Mouse (Mus musculus) E14TG2a.4 (cell line): ENCODE measurements around the gene Gm4922.
A peak's percentile ranks its signal among the peaks of the same experiment; 100 is the strongest.

ENCODE experiments used
- H3K27me3 ChIP-seq: 2 replicates; pipeline ENCODE4 v1.6.1; 2014; ENCODE audit warnings: low read length, control low read depth; ENCODE audit not compliant: insufficient read depth
- H3K36me3 ChIP-seq: 2 replicates; pipeline ENCODE4 v1.6.1; 2014; ENCODE audit warnings: low read length, control low read depth; ENCODE audit not compliant: insufficient read depth
- H3K4me1 ChIP-seq: replicated peaks from 2 replicates; pipeline ENCODE4 v1.6.1; 2014; ENCODE audit warnings: low read depth, low read length, control low read depth
- H3K4me3 ChIP-seq: replicated peaks from 2 replicates; pipeline ENCODE4 v1.5.1; 2014; ENCODE audit warnings: mild to moderate bottlenecking, low read length
- H3K9me3 ChIP-seq: 2 replicates; pipeline ENCODE4 v1.6.1; 2014; ENCODE audit warnings: low read length, control low read depth
- CTCF ChIP-seq: conservative IDR thresholded peaks from 2 replicates; pipeline ENCODE4 v1.5.1; 2014; ENCODE audit warnings: low read length
- NANOG ChIP-seq: IDR thresholded peaks from 2 replicates; pipeline ENCODE4 v1.6.1; 2014; ENCODE audit warnings: borderline replicate concordance, low read length, mixed read lengths
- POU5F1 ChIP-seq: IDR thresholded peaks from 2 replicates; pipeline ENCODE4 v1.6.1; 2014; ENCODE audit warnings: low read length, borderline replicate concordance

Gm4922 gene

GRCm38 (mm10) chr10:18811751-18812150 is 25.2 kb upstream of the Gm4922 start:
- TF ChIP-seq POU5F1 (no peak), NANOG (no peak), CTCF (no peak)
- H3K4me3 ChIP-seq: no peak overlapping the region
- H3K4me1 ChIP-seq: no peaks in the 10 kb centered on the region
- peaks cover 8% of the 10 kb centered on the region; the same call in 1 of the 2 replicates for H3K9me3 ChIP-seq
- H3K36me3 ChIP-seq: no peaks in the 10 kb centered on the region
- H3K27me3 ChIP-seq: no peaks in the 10 kb centered on the region

GRCm38 (mm10) chr10:18790063-18790462 is 3.5 kb upstream of the Gm4922 start:
- Histone ChIP-seq H3K4me3 (no peak overlapping the region), H3K9me3 (no peaks in the 10 kb centered on the region), H3K36me3 (no peaks in the 10 kb centered on the region), H3K4me1 (peaks cover 13% of the 10 kb centered on the region), H3K27me3 (no peaks in the 10 kb centered on the region)
- TF ChIP-seq POU5F1 (no peak), CTCF (no peak), NANOG (no peak)

- Histone ChIP-seq H3K36me3 (no peaks in the 10 kb centered on the region), H3K9me3 (no peaks in the 10 kb centered on the region), H3K4me1 (peaks cover 13% of the 10 kb centered on the region), H3K4me3 (no peak overlapping the region), H3K27me3 (no peaks in the 10 kb centered on the region)
- TF ChIP-seq NANOG: no peak
- no peak for TF ChIP-seq CTCF
- TF ChIP-seq POU5F1: no peak
Observed at GRCm38 (mm10) chr10:18788601-18789000, 2.0 kb upstream of the Gm4922 start.

- H3K36me3 ChIP-seq: no peaks in the 10 kb centered on the region
- H3K4me3 ChIP-seq: no peak overlapping the region
- peaks cover 7% of the 10 kb centered on the region; the same call in 1 of the 2 replicates for H3K9me3 ChIP-seq
- H3K4me1 ChIP-seq: 0 out of 2 replicates have a peak, but pooled peaks cover 3% of the 10 kb centered on the region
- no peaks in the 10 kb centered on the region for H3K27me3 ChIP-seq
- TF ChIP-seq NANOG (no peak), POU5F1 (no peak), CTCF (no peak)
Observed at GRCm38 (mm10) chr10:18777546-18777945, 9.0 kb downstream of the Gm4922 start.

- Histone ChIP-seq H3K4me1 (0 out of 2 replicates have a peak, but pooled peaks cover 3% of the 10 kb centered on the region), H3K27me3 (no peaks in the 10 kb centered on the region), H3K4me3 (no peak overlapping the region), H3K36me3 (no peaks in the 10 kb centered on the region), H3K9me3 (no peaks in the 10 kb centered on the region)
- TF ChIP-seq NANOG: no peak
- TF ChIP-seq POU5F1: no peak
- TF ChIP-seq CTCF: no peak
Observed at GRCm38 (mm10) chr10:18772537-18773179, 13.9 kb downstream of the Gm4922 start.

GRCm38 (mm10) chr10:18769909-18770308 is 16.7 kb downstream of the Gm4922 start:
- Histone ChIP-seq H3K9me3 (peaks cover 3% of the 10 kb centered on the region; the same call in 1 of the 2 replicates), H3K27me3 (no peaks in the 10 kb centered on the region), H3K4me1 (0 out of 2 replicates have a peak, but pooled peaks cover 3% of the 10 kb centered on the region), H3K36me3 (no peaks in the 10 kb centered on the region), H3K4me3 (no peak overlapping the region)
- no peak for TF ChIP-seq NANOG
- TF ChIP-seq CTCF: peak; percentile 37; the same call in 1 of the 2 replicates
- no peak for TF ChIP-seq POU5F1

- Histone ChIP-seq H3K4me1 (no peaks in the 10 kb centered on the region), H3K27me3 (no peaks in the 10 kb centered on the region), H3K9me3 (peaks cover 22% of the 10 kb centered on the region), H3K36me3 (no peaks in the 10 kb centered on the region), H3K4me3 (no peak overlapping the region)
- TF ChIP-seq CTCF: peak; percentile 77
- TF ChIP-seq NANOG: no peak
- TF ChIP-seq POU5F1: no peak
Observed at GRCm38 (mm10) chr10:18760241-18760640, 26.4 kb downstream of the Gm4922 start.

- H3K4me3 ChIP-seq: no peak overlapping the region
- H3K27me3 ChIP-seq: peaks cover 4% of the 10 kb centered on the region
- H3K9me3 ChIP-seq: no peaks in the 10 kb centered on the region
- TF ChIP-seq CTCF: no peak
- peak; percentile 65; the same call in 1 of the 2 replicates for TF ChIP-seq NANOG
- TF ChIP-seq POU5F1: no peak
- H3K36me3 ChIP-seq: no peaks in the 10 kb centered on the region
- H3K4me1 ChIP-seq: 0 out of 2 replicates have a peak, but pooled peaks cover 2% of the 10 kb centered on the region
Observed at GRCm38 (mm10) chr10:18750057-18750456, 36.5 kb downstream of the Gm4922 start.
